Mouse (Mus musculus): ENCODE measurements around the gene Syn3. TPM values are rescaled to one million over a fixed set of nuclear protein-coding genes. Genes with fewer than 3 reads are reported as not detected.
A peak's percentile ranks its signal among the peaks of the same experiment; 100 is the strongest.

The Syn3 gene
- total RNA-seq, 2 experiments from 2014 or later: 0.20 to 0.44 TPM

- DNase-seq: no peak
Measured at GRCm38 (mm10) chr10:86201826-86202225, 296.9 kb downstream of the Syn3 start.

GRCm38 (mm10) chr10:86201006-86201405 lies 297.7 kb downstream of the Syn3 start:
- peak; percentile 51 to 62 for DNase-seq

GRCm38 (mm10) chr10:86196414-86197025 lies 302.2 kb downstream of the Syn3 start:
- no peak for DNase-seq

GRCm38 (mm10) chr10:86194722-86195121 lies 304.0 kb downstream of the Syn3 start:
- DNase-seq: no peak

GRCm38 (mm10) chr10:86193863-86194434 lies 304.7 kb downstream of the Syn3 start:
- DNase-seq: peak in 1 of 2 experiments; percentile 19

GRCm38 (mm10) chr10:86188614-86189013 lies 310.1 kb downstream of the Syn3 start:
- DNase-seq: no peak

GRCm38 (mm10) chr10:86187881-86188280 lies 310.8 kb downstream of the Syn3 start:
- DNase-seq: no peak

GRCm38 (mm10) chr10:86183148-86183885 lies 315.4 kb downstream of the Syn3 start:
- peak in 1 of 2 experiments; percentile 42 for DNase-seq

GRCm38 (mm10) chr10:86182183-86182805 lies 316.4 kb downstream of the Syn3 start:
- DNase-seq: peak; percentile 73 to 85

GRCm38 (mm10) chr10:86176411-86176810 lies 322.3 kb downstream of the Syn3 start:
- DNase-seq: no peak

- DNase-seq: no peak
Measured at GRCm38 (mm10) chr10:86174017-86174416, 324.7 kb downstream of the Syn3 start.

- DNase-seq: no peak
Measured at GRCm38 (mm10) chr10:86173284-86173683, 325.4 kb downstream of the Syn3 start.

GRCm38 (mm10) chr10:86171246-86171645 lies 327.4 kb downstream of the Syn3 start:
- DNase-seq: no peak

- no peak for DNase-seq
Measured at GRCm38 (mm10) chr10:86168084-86168483, 330.6 kb downstream of the Syn3 start.

- peak; percentile 65 to 85 for DNase-seq
Measured at GRCm38 (mm10) chr10:86166854-86167268, 331.8 kb downstream of the Syn3 start.

GRCm38 (mm10) chr10:86164098-86164497 lies 334.6 kb downstream of the Syn3 start:
- peak; percentile 40 to 75 for DNase-seq

- DNase-seq: peak; percentile 42 to 60
Measured at GRCm38 (mm10) chr10:86161783-86162271, 336.9 kb downstream of the Syn3 start.

- DNase-seq: peak; percentile 35 to 64
Measured at GRCm38 (mm10) chr10:86158198-86158899, 340.3 kb downstream of the Syn3 start.

- no peak for DNase-seq
Measured at GRCm38 (mm10) chr10:86155344-86155743, 343.4 kb downstream of the Syn3 start.

- no peak for DNase-seq
Measured at GRCm38 (mm10) chr10:86153221-86153620, 345.5 kb downstream of the Syn3 start.

GRCm38 (mm10) chr10:86151357-86151756 lies 347.3 kb downstream of the Syn3 start:
- DNase-seq: no peak

GRCm38 (mm10) chr10:86150076-86150475 lies 348.6 kb downstream of the Syn3 start:
- DNase-seq: no peak

Data from heart, adult 18-20 months (tissue).